Mouse (Mus musculus): ENCODE measurements at regions not wholly inside any gene's neighbourhood (a gene's known extent, or its start where the extent isn't known, plus 50 kb on each side); places are given as distances from the start of the nearest gene placed in this dataset.
"Not testable (repeated sequence)": the region's sequence is repeated elsewhere in the genome, so short reads cannot be mapped to it uniquely, and the experiment has no call there.

DNA sequence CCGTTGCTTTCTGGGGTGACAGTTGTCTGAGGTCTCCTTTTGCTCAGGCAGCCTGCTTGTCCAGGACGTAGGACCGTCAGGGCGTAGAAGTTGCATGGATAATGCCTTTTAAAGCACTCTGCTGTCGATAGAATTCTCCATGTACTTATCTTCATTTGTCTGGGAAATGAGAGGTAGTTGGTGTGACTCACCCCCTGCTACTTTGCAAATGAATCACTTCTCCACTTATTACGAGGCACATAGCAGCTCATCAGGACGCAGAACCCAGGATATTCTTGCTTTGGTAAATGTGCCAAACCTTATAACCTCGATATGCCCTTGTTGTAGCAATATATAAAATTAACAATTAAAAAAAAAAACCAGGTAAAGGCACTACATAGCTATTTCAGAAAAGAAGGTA, 159.7 kb upstream of the Smlr1 start:
- DNase-seq (ENCODE audit: low spot score) = no peak

DNA sequence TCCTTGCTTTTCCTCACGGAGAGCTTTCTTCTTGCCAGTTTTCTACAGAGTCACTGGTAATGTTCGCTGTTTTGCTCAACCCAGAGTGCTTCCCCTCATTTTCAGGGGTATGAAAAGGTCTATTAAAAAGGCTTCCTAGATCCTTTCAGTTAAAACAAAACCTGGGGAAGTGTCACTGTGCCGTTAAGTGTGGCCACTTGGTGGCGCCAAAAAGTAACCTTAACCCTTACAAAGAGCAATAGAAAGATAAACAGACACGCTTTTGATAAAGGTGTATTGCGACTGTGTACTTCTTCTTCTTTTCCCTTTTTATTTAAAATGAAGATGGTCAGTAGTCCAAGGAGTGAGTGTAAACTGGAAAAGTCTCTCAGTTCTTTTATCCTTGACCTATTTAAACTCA, 145.2 kb upstream of the Smlr1 start:
- DNase-seq (ENCODE audit: low spot score) = peak; percentile 53

DNA sequence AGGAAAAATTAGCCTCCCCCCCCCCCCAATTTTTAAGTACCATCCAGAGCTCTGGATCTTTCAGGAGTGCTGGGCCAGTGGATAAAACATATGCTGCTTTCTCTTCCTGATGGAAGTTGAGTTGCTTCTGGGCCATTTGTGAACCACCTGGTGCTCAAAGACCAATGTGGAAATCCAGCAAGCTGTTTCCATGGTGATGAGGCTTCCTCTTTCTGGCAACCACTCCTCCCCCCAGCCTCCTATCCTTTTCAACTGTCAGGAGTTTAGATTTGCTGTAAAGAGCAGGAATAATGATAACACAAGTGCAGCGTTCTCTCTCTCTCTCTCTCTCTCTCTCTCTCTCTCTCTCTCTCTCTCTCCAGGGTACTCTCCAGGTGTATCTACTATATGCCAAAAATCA, 141.8 kb upstream of the Smlr1 start:
- DNase-seq (ENCODE audit: low spot score) = no peak

DNA sequence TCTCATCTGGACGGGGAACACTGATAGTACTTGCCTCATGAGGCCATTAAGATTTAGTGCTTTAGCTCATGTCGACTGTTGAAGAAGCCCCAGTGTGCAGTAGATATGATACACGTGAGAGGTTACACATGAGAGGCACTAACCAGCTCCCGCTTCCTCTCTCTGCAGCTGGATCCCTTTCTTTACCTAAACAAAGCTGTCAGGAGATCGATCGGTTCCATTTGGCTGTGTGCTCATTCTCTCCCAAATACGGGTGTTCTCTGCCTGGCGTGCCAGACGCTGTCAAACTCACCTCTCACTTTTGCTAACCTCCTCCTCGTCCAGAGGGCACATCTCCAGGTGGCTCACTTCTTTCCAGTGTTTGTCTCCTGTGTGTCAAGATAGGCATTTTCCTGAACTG, 139.3 kb upstream of the Smlr1 start:
- no peak for DNase-seq (ENCODE audit: low spot score)

GRCm38 (mm10) chr10:25670061-25670460, 134.0 kb upstream of the Smlr1 start:
- no peak for DNase-seq (ENCODE audit: low spot score)

- DNase-seq (ENCODE audit: low spot score) = no peak
Observed at GRCm38 (mm10) chr10:25652742-25653563, 116.9 kb upstream of the Smlr1 start.

DNA sequence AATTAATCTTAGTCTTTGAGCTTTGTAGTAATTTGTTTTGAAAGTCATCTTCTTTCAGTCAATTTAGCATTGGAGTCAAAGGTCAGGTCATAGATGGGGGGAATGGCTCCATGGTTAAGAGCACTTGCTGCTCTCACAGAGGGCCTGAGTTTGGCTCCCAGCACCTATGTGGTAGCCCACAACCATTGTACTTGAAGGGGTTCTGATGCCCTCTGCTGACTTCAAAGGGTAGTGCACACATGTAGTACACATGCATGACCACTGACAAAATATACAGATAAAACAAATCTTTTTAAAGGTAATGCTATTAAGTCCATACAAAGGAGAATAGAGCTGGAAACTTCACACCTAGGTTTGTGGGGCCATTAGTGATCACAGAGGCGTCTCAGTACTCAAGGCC, 111.7 kb upstream of the Smlr1 start:
- DNase-seq (ENCODE audit: low spot score) = no peak

GRCm38 (mm10) chr10:25643518-25643993, 107.5 kb upstream of the Smlr1 start:
- peak; percentile 13 for DNase-seq (ENCODE audit: low spot score)

GRCm38 (mm10) chr10:25642079-25642696, 106.1 kb upstream of the Smlr1 start:
- no peak for DNase-seq (ENCODE audit: low spot score)

DNA sequence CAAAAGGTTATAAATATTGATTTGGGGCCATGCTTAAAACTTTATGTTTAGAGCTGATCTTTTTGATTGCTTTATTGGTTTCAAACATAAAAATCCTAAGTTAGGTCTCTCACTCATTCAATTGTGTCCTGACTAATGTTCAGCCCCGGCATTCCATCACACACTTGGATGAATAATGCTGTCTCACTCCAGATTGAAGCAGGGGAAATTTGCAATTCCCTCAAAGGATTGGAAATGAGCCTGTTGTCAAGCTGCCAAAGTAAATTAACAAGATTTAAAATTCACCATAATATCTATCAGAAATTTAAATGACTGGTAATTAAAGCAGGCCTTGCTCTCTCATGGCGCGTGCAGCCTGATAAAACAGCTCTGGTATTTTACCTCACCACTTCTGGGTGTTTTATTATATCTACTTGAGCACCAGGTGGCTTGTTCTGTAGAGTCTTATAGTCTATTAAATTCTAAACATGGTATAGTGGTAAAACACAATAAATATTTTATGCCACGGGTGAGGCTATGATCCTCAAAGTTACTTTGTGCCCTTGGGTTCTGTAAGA, 97.1 kb upstream of the Smlr1 start:
- no peak for DNase-seq (ENCODE audit: low spot score)

DNA sequence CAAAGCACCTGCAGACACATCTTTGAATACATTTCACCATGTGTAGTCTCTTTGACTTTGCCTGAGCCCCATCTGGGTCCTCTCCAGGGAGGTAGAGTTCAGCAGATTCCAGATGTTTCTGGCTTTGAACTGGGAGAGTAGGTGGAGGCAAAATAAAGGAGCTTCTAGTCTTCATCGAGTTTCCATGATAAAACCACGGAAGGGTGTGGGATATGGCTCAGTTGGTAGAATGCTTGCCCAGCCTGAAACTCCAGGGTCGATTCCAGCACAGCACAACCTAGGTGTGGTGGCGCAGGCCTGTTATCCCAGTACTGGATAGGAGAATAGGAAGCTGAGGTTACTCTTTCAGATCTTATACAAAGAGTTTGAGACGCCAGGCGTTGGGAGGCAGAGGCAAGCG, 96.2 kb upstream of the Smlr1 start:
- no peak for DNase-seq (ENCODE audit: low spot score)

- DNase-seq (ENCODE audit: low spot score) = no peak
Observed at GRCm38 (mm10) chr10:25622585-25622984, 86.5 kb upstream of the Smlr1 start.

DNA sequence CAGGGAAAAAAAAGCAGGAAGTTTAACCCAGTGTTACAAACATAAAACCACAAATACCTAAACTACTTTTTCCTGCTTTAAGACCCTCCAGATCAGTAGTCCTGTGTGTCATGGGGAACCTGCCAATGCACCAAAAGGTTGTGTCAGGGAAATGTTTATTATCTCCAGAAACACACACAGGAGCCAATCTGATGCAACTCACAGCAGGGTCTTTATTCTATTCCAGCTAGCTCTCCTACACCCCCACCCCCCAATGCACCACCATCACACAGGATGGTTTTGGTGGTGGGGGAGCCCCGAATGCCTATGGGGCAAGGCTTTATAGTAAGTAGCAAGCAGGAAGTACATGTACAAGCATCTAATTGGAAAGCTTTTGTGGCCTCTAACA, 85.7 kb upstream of the Smlr1 start:
- DNase-seq (ENCODE audit: low spot score) = not testable (repeated sequence)

DNA sequence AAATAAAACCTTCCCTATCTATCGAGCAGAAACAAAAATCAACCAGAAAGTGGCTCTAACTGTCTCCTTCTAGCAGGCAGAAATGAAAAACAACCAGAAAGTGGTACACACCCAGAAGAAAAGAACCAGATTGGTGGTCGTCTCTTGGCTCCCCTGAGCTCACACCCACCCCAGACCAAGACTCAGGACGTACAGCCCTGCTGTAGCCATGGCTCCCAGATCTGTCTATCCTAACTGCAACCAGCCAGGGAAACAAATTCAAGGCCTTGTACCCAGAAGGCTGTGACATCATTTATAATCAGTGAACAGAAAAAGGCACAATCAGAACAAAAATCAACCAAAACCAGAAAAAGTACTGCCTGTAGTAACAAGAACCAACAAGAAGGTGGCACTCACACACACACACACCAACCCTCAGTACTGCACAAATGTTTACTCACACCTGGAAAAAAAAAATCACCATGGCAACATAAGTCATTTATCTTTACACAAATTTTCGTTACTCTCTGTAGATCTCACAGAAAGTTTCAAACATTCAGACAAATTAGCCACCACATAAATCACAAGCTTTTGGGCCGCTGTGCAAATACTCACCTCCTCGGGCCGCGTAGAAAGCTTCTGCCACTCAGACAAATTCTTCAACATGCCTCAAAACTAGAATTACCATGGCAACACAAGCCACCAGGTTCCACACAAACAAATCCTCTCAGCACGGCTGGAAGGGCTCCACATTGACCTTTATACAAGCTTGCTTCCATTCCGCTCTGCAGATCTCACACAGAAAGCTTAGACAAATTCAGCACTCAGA, 85.1 kb upstream of the Smlr1 start:
- DNase-seq (ENCODE audit: low spot score) = no peak

DNA sequence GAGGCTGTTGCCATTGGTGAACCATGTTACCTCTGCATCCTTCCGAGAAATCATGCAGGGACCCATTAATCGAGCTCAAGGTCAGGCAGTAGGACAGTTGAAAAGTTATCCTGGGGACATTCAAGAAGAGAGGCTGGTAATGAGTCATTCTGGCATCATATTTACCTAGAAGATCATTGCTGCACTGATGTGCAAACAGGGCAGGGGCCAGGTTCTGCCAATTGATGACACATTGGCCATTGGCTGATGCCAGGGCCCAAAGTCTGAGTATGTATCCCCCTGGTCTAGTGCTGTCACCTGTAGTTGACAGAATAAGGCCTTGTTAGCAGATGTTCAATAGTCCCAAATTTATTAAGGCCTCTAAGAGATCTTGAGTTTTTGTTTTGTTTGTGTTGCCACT, 83.6 kb upstream of the Smlr1 start:
- no peak for DNase-seq (ENCODE audit: low spot score)

DNA sequence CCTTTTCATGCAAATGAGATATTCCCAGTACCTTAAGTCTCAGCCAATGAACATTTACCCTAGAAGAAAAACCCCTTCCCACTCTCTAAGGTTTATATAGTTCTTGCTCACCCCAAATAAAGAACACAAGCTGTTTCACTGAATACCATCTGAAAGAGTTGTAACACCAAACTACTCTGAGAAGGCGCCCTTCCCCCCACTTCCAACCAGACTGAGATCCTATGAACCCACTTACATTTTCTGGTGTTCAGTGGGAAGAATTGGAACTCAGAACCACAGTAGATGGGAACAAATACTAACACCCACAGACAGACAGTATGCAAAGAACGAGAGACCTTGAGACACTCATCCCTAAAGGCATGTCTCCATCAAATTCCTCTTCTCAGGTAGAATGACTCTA, 65.4 kb upstream of the Smlr1 start:
- no peak for DNase-seq (ENCODE audit: low spot score)

DNA sequence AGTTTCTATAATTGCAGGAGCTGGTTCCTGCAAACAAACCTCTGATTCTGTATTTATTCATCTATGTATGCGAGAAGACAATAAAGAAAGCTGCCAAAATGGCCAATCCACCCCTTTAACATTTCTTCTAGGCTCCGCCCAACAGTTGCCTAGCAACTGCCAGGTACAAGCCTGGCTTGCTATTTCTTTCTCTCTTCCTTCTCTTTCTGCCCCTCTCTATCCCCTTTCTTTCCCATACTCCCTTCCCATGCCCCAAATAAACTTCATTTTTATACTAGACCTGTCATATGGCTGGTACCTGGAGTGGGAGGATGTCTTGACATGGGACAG, 53.2 kb upstream of the Smlr1 start:
- DNase-seq (ENCODE audit: low spot score) = no peak

DNA sequence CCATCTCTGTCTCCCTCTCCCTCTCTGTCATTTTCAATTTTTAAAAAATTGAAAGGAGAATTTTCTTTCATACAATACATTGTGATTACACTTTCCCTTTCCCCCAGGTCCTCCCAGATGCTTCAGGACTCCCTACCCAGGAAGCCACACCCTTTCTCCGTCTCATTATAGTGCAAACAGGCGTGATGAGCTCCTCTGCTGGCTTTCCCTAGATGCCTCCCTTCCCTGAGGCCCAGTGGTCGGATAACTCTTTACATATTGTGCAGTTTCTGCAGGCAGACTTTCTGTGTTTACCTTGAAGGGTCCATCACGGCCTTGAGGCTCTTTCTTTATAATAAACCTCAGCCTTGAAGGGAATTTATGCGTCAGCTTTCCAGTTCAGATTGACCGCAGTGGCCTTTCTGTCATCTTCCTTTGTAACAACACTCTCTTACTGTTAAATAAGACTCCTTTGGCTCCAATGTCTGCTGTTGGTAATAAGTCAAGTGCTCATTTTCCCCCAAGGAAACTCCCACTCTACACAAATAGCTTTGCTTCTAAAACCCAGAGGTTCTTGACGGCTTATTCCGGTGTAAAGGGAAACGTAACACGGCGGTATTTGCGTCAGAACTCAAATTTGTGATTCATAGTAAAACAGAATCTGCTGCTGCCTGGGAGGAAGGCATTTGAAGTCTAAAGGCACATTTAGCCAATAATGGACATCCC, 52.7 kb upstream of the Smlr1 start:
- no peak for DNase-seq (ENCODE audit: low spot score)
